8 mouse cellular contexts compared by ENCODE assay signal in genomic region chr3:156643710-156644363, GRCm38 (mm10).
DNase-seq lines count a peak whose midpoint lies in the region; ATAC-seq lines count a peak whose summit lies in the region.

No protein-coding gene starts in this region.

- 85% methylated on average over 3 of the region's 3 CpGs for WGBS in forebrain, embryonic 11.5 days
- WGBS in forebrain, embryonic 10.5 days: 86% methylated on average over 3 of the region's 3 CpGs
- 85% methylated on average over 3 of the region's 3 CpGs for WGBS in neural tube, embryonic 12.5 days
- WGBS in neural tube, embryonic 15.5 days: 86% methylated on average over 3 of the region's 3 CpGs

- H3K27ac ChIP-seq in forebrain, embryonic 11.5 days (ENCODE audit: low read depth, low read length): no peak overlapping the region
- no peak overlapping the region for H3K27ac ChIP-seq in forebrain, embryonic 10.5 days
- H3K27ac ChIP-seq in neural tube, embryonic 12.5 days: no peak overlapping the region
- H3K27ac ChIP-seq in neural tube, embryonic 15.5 days (replicated peaks): no peak overlapping the region

- no peak overlapping the region for H3K4me3 ChIP-seq in forebrain, embryonic 11.5 days (ENCODE audit: low read depth, low read length)
- no peak overlapping the region for H3K4me3 ChIP-seq in forebrain, embryonic 10.5 days
- H3K4me3 ChIP-seq in neural tube, embryonic 12.5 days: no peak overlapping the region
- H3K4me3 ChIP-seq in neural tube, embryonic 15.5 days (replicated peaks): no peak overlapping the region

- no peaks in the 10 kb centered on the region for H3K9me3 ChIP-seq in forebrain, embryonic 11.5 days (ENCODE audit: control insufficient read depth, low read length)
- H3K9me3 ChIP-seq in forebrain, embryonic 10.5 days: no peaks in the 10 kb centered on the region
- no peaks in the 10 kb centered on the region for H3K9me3 ChIP-seq in neural tube, embryonic 12.5 days
- H3K9me3 ChIP-seq in neural tube, embryonic 15.5 days (replicated peaks): no peaks in the 10 kb centered on the region

- ATAC-seq in forebrain, embryonic 11.5 days (replicated peaks; ENCODE audit: low FRiP score): peak; percentile 79
- peak; percentile 67; the same call in 1 of the 2 replicates for ATAC-seq in neural tube, embryonic 12.5 days (ENCODE audit: low FRiP score, low read depth)
- no peak for ATAC-seq in neural tube, embryonic 15.5 days (ENCODE audit: low FRiP score)

- no peaks in the 10 kb centered on the region for H3K36me3 ChIP-seq in forebrain, embryonic 11.5 days (ENCODE audit: control insufficient read depth, insufficient read depth, low read length)
- no peaks in the 10 kb centered on the region for H3K36me3 ChIP-seq in forebrain, embryonic 10.5 days (replicated peaks)
- H3K36me3 ChIP-seq in neural tube, embryonic 12.5 days: no peaks in the 10 kb centered on the region
- no peaks in the 10 kb centered on the region for H3K36me3 ChIP-seq in neural tube, embryonic 15.5 days

- no peaks in the 10 kb centered on the region for H3K27me3 ChIP-seq in forebrain, embryonic 11.5 days (ENCODE audit: control insufficient read depth, insufficient read depth, low read length)
- H3K27me3 ChIP-seq in forebrain, embryonic 10.5 days (ENCODE audit: poor library complexity, severe bottlenecking): no peaks in the 10 kb centered on the region
- H3K27me3 ChIP-seq in neural tube, embryonic 12.5 days (replicated peaks): no peaks in the 10 kb centered on the region
- H3K27me3 ChIP-seq in neural tube, embryonic 15.5 days (replicated peaks): no peaks in the 10 kb centered on the region

- H3K4me1 ChIP-seq in forebrain, embryonic 11.5 days (replicated peaks; ENCODE audit: control insufficient read depth, insufficient read depth, low read length): no peaks in the 10 kb centered on the region
- no peaks in the 10 kb centered on the region for H3K4me1 ChIP-seq in forebrain, embryonic 10.5 days
- H3K4me1 ChIP-seq in neural tube, embryonic 12.5 days: no peaks in the 10 kb centered on the region
- no peaks in the 10 kb centered on the region for H3K4me1 ChIP-seq in neural tube, embryonic 15.5 days

- no peak overlapping the region for H3K4me2 ChIP-seq in forebrain, embryonic 11.5 days (ENCODE audit: low read depth, low read length, severe bottlenecking)
- no peak overlapping the region for H3K4me2 ChIP-seq in neural tube, embryonic 12.5 days (replicated peaks)
- no peak overlapping the region for H3K4me2 ChIP-seq in neural tube, embryonic 15.5 days

- DNase-seq in forebrain, embryonic 11.5 days (ENCODE audit: low spot score): no peak
- DNase-seq in forebrain, embryonic 10.5 days (ENCODE audit: extremely low spot score, low spot score): no peak
- peak; percentile 5 for DNase-seq in c-Kit-positive CD71-positive TER-119-negative erythroid progenitor cells, embryonic 14.5 days (ENCODE audit: low read depth)
- peak; percentile 10 for DNase-seq in induced T-regulatory cell, adult 2 months (ENCODE audit: low read depth)
- DNase-seq in lung, postnatal 10 days: peak; percentile 61
- DNase-seq in frontal cortex, postnatal 14 days (ENCODE audit: low spot score in 2 of 2): no peak

- no peak overlapping the region for H3K9ac ChIP-seq in forebrain, embryonic 11.5 days (ENCODE audit: low read length)
- H3K9ac ChIP-seq in neural tube, embryonic 12.5 days: no peak overlapping the region
- no peak overlapping the region for H3K9ac ChIP-seq in neural tube, embryonic 15.5 days (replicated peaks)

Comparison
In these comparisons a context has a peak if more than half of its experiments do, and no peak if none do; other contexts are left out.
1. DNase-seq: peak in c-Kit-positive CD71-positive TER-119-negative erythroid progenitor cells, embryonic 14.5 days (single experiment), induced T-regulatory cell, adult 2 months (single experiment) and lung, postnatal 10 days (single experiment); none in forebrain, embryonic 11.5 days (single experiment), forebrain, embryonic 10.5 days (single experiment) and frontal cortex, postnatal 14 days (0 of 2).